Mouse (Mus musculus): ENCODE data around the gene Iqch. TPM values are rescaled to one million over a fixed set of nuclear protein-coding genes. Genes with fewer than 3 reads are reported as not detected.

Iqch gene
- total RNA-seq, 2 experiments from 2014 or later = 0.10 TPM; not detected in 1

GRCm38 (mm10) chr9:63490521-63491307 lies 111.6 kb downstream of the Iqch start:
- DNase-seq (ENCODE audit: low spot score in 2 of 2) = peak; percentile 36 to 43
- no peak for TF ChIP-seq CTCF (conservative IDR thresholded peaks at IDR 0.05)
- Histone ChIP-seq H3K27ac (no peak overlapping the region), H3K4me3 (no peak overlapping the region)

- Histone ChIP-seq H3K27ac (no peak overlapping the region), H3K4me3 (no peak overlapping the region)
- no peak for TF ChIP-seq CTCF (conservative IDR thresholded peaks at IDR 0.05)
Measured at GRCm38 (mm10) chr9:63489156-63489555, 113.1 kb downstream of the Iqch start.

GRCm38 (mm10) chr9:63465561-63465960 lies 136.7 kb downstream of the Iqch start:
- DNase-seq (ENCODE audit: low spot score in 2 of 2) = no peak
- H3K4me3 ChIP-seq = no peak overlapping the region
- H3K27ac ChIP-seq = no peak overlapping the region
- TF ChIP-seq CTCF (conservative IDR thresholded peaks at IDR 0.05) = no peak

More at GRCm38 (mm10) chr9:63489156-63489555, 113.1 kb downstream of the Iqch start:
- DNase-seq (ENCODE audit: low spot score in 2 of 2) = no peak

- TF ChIP-seq CTCF (conservative IDR thresholded peaks at IDR 0.05) = peak; percentile 98
- DNase-seq (ENCODE audit: low spot score in 2 of 2) = peak; percentile 68 to 87
- Histone ChIP-seq H3K4me3 (no peak overlapping the region), H3K27ac (no peak overlapping the region)
Measured at GRCm38 (mm10) chr9:63462296-63462695, 140.0 kb downstream of the Iqch start.

- no peak for DNase-seq (ENCODE audit: low spot score in 2 of 2)
- Histone ChIP-seq H3K4me3 (no peak overlapping the region), H3K27ac (no peak overlapping the region)
- no peak for TF ChIP-seq CTCF (conservative IDR thresholded peaks at IDR 0.05)
Measured at GRCm38 (mm10) chr9:63456401-63456800, 145.9 kb downstream of the Iqch start.

GRCm38 (mm10) chr9:63454341-63454740 lies 148.0 kb downstream of the Iqch start:
- no peak for TF ChIP-seq CTCF (conservative IDR thresholded peaks at IDR 0.05)
- Histone ChIP-seq H3K27ac (no peak overlapping the region), H3K4me3 (no peak overlapping the region)
- no peak for DNase-seq (ENCODE audit: low spot score in 2 of 2)

- no peak for DNase-seq (ENCODE audit: low spot score in 2 of 2)
- no peak overlapping the region for H3K4me3 ChIP-seq
- no peak for TF ChIP-seq CTCF (conservative IDR thresholded peaks at IDR 0.05)
- H3K27ac ChIP-seq = no peak overlapping the region
Measured at GRCm38 (mm10) chr9:63450531-63451030, 151.7 kb downstream of the Iqch start.

GRCm38 (mm10) chr9:63443695-63444094 lies 158.6 kb downstream of the Iqch start:
- Histone ChIP-seq H3K4me3 (no peak overlapping the region), H3K27ac (no peak overlapping the region)
- no peak for DNase-seq (ENCODE audit: low spot score in 2 of 2)
- TF ChIP-seq CTCF (conservative IDR thresholded peaks at IDR 0.05) = no peak

- DNase-seq (ENCODE audit: low spot score in 2 of 2) = no peak
- TF ChIP-seq CTCF (conservative IDR thresholded peaks at IDR 0.05) = no peak
- Histone ChIP-seq H3K4me3 (no peak overlapping the region), H3K27ac (no peak overlapping the region)
Measured at GRCm38 (mm10) chr9:63430652-63431051, 171.6 kb downstream of the Iqch start.

GRCm38 (mm10) chr9:63421096-63421736 lies 181.1 kb downstream of the Iqch start:
- no peak for DNase-seq (ENCODE audit: low spot score in 2 of 2)
- no peak overlapping the region for H3K4me3 ChIP-seq
- TF ChIP-seq CTCF (conservative IDR thresholded peaks at IDR 0.05) = peak; percentile 68
- no peak overlapping the region for H3K27ac ChIP-seq

GRCm38 (mm10) chr9:63420396-63420795 lies 181.9 kb downstream of the Iqch start:
- no peak for DNase-seq (ENCODE audit: low spot score in 2 of 2)
- no peak for TF ChIP-seq CTCF (conservative IDR thresholded peaks at IDR 0.05)
- no peak overlapping the region for H3K4me3 ChIP-seq
- H3K27ac ChIP-seq = no peak overlapping the region

- no peak for DNase-seq (ENCODE audit: low spot score in 2 of 2)
- no peak overlapping the region for H3K4me3 ChIP-seq
- no peak for TF ChIP-seq CTCF (conservative IDR thresholded peaks at IDR 0.05)
- H3K27ac ChIP-seq = no peak overlapping the region
Measured at GRCm38 (mm10) chr9:63400176-63400575, 202.1 kb downstream of the Iqch start.

- H3K4me3 ChIP-seq = peak overlapping the region; percentile 95
- no peak for TF ChIP-seq CTCF (conservative IDR thresholded peaks at IDR 0.05)
- peak overlapping the region; percentile 96 for H3K27ac ChIP-seq
- DNase-seq (ENCODE audit: low spot score in 2 of 2) = no peak
Measured at GRCm38 (mm10) chr9:63399463-63399815, 202.9 kb downstream of the Iqch start.

Data from layer of hippocampus, adult 2 months (tissue).